Mouse (Mus musculus): ENCODE results near the gene Fxyd5. TPM values are rescaled to one million over a fixed set of nuclear protein-coding genes. Genes with fewer than 3 reads are reported as not detected.

Gene Fxyd5
- polyA plus RNA-seq, 1 experiment: 8.3 TPM

- Histone ChIP-seq H3K36me3 (ENCODE audit: control insufficient read depth, insufficient read depth, low read length) (no peaks in the 10 kb centered on the region), H3K4me1 (ENCODE audit: control insufficient read depth, insufficient read depth, low read length) (no peaks in the 10 kb centered on the region; the same call in 1 of the 2 replicates), H3K27ac (ENCODE audit: control insufficient read depth, insufficient read depth, low read depth, low read length) (peak overlapping the region; percentile 19; the same call in 1 of the 2 replicates), H3K4me3 (ENCODE audit: control insufficient read depth, low read depth, low read length) (no peak overlapping the region), H3K27me3 (ENCODE audit: control insufficient read depth, insufficient read depth, low read length) (no peaks in the 10 kb centered on the region)
- no peak for TF ChIP-seq POLR2A (IDR thresholded peaks at IDR 0.05; ENCODE audit: control insufficient read depth, low read depth, low read length)
- no peak for TF ChIP-seq CTCF (IDR thresholded peaks at IDR 0.05; ENCODE audit: control insufficient read depth, insufficient read depth, insufficient replicate concordance, low read depth, low read length)
These were observed 53.6 kb downstream of the Fxyd5 start for GRCm38 (mm10) chr7:30988519-30989162.

- no peak for TF ChIP-seq POLR2A (IDR thresholded peaks at IDR 0.05; ENCODE audit: control insufficient read depth, low read depth, low read length)
- no peak for TF ChIP-seq CTCF (IDR thresholded peaks at IDR 0.05; ENCODE audit: control insufficient read depth, insufficient read depth, insufficient replicate concordance, low read depth, low read length)
- no peaks in the 10 kb centered on the region for H3K36me3 ChIP-seq (ENCODE audit: control insufficient read depth, insufficient read depth, low read length)
- H3K4me1 ChIP-seq (ENCODE audit: control insufficient read depth, insufficient read depth, low read length): no peaks in the 10 kb centered on the region; the same call in 1 of the 2 replicates
- no peak overlapping the region for H3K27ac ChIP-seq (ENCODE audit: control insufficient read depth, insufficient read depth, low read depth, low read length)
- no peaks in the 10 kb centered on the region for H3K27me3 ChIP-seq (ENCODE audit: control insufficient read depth, insufficient read depth, low read length)
- H3K4me3 ChIP-seq (ENCODE audit: control insufficient read depth, low read depth, low read length): no peak overlapping the region
These were observed 56.9 kb downstream of the Fxyd5 start for GRCm38 (mm10) chr7:30985357-30985756.

Other genes starting within 250 kb of the Fxyd5 start
- gene Ffar2, start 218.7 kb downstream of the Fxyd5 start, polyA plus RNA-seq (2012; rRNA removed): 0.09 and 0.14 TPM in 2 replicates
- not detected in 2 replicates for gene Ffar3, start 186.3 kb downstream of the Fxyd5 start, polyA plus RNA-seq (2012; rRNA removed)
- gene Ffar1, start 180.9 kb downstream of the Fxyd5 start, polyA plus RNA-seq (2012; rRNA removed): 0.55 and 0.62 TPM in 2 replicates
- 0.08 and 0.41 TPM in 2 replicates for gene Cd22, start 162.1 kb downstream of the Fxyd5 start, polyA plus RNA-seq (2012; rRNA removed)
- 18.2 and 21.3 TPM in 2 replicates for gene Mag, start 127.6 kb downstream of the Fxyd5 start, polyA plus RNA-seq (2012; rRNA removed)
- 0.38 and 1.5 TPM in 2 replicates for gene Hamp2, start 117.8 kb downstream of the Fxyd5 start, polyA plus RNA-seq (2012; rRNA removed)
- not detected in 2 replicates for gene Hamp, start 98.4 kb downstream of the Fxyd5 start, polyA plus RNA-seq (2012; rRNA removed)
- 27.0 and 31.3 TPM in 2 replicates for gene Usf2, start 85.7 kb downstream of the Fxyd5 start, polyA plus RNA-seq (2012; rRNA removed)
- 24.4 and 30.2 TPM in 2 replicates for gene Lsr, start 69.0 kb downstream of the Fxyd5 start, polyA plus RNA-seq (2012; rRNA removed)
- gene Fam187b, start 68.7 kb downstream of the Fxyd5 start, polyA plus RNA-seq (2012; rRNA removed): 524 and 525 TPM in 2 replicates
- gene Fxyd7, start 9.0 kb upstream of the Fxyd5 start, polyA plus RNA-seq (2012; rRNA removed): 1.3 and 1.6 TPM in 2 replicates
- gene Fxyd1, start 14.7 kb upstream of the Fxyd5 start, polyA plus RNA-seq (2012; rRNA removed): 94.7 and 104 TPM in 2 replicates
- gene Lgi4, start 16.9 kb upstream of the Fxyd5 start, polyA plus RNA-seq (2012; rRNA removed): 2.0 TPM in 2 replicates
- 0.64 and 6.4 TPM in 2 replicates for gene Fxyd3, start 34.2 kb upstream of the Fxyd5 start, polyA plus RNA-seq (2012; rRNA removed)
- 0.73 and 2.1 TPM in 2 replicates for gene Hpn, start 72.8 kb upstream of the Fxyd5 start, polyA plus RNA-seq (2012; rRNA removed)
- gene Scn1b, start 84.5 kb upstream of the Fxyd5 start, polyA plus RNA-seq (2012; rRNA removed): 1.4 and 1.8 TPM in 2 replicates
- 35.1 and 35.3 TPM in 2 replicates for gene Gramd1a, start 113.4 kb upstream of the Fxyd5 start, polyA plus RNA-seq (2012; rRNA removed)
- not detected in 2 replicates for gene Scgb2b2, start 248.0 kb upstream of the Fxyd5 start, polyA plus RNA-seq (2012; rRNA removed)
- gene Scgb1b2, start 249.3 kb upstream of the Fxyd5 start, polyA plus RNA-seq (2012; rRNA removed): not detected in 2 replicates